Mouse (Mus musculus) A20 (cell line): ENCODE data around the gene Rreb1.

Experiments
- DNase-seq: peaks from one replicate; pipeline ENCODE4 v3.0.0-alpha.2; 2011; ENCODE audit warnings: low read depth, low spot score

Gene Rreb1

GRCm38 (mm10) chr13:37974036-37974435, 195.8 kb downstream of the Rreb1 start:
- DNase-seq, result no peak

- DNase-seq, result no peak
Observed at GRCm38 (mm10) chr13:37974731-37975130, 196.5 kb downstream of the Rreb1 start.

GRCm38 (mm10) chr13:37979506-37979905, 201.3 kb downstream of the Rreb1 start:
- DNase-seq, result no peak

- no peak for DNase-seq
Observed at GRCm38 (mm10) chr13:37980346-37980745, 202.1 kb downstream of the Rreb1 start.

- DNase-seq, result no peak
Observed at GRCm38 (mm10) chr13:37981063-37981462, 202.9 kb downstream of the Rreb1 start.

GRCm38 (mm10) chr13:37986166-37986565, 208.0 kb downstream of the Rreb1 start:
- DNase-seq, result no peak

- DNase-seq, result no peak
Observed at GRCm38 (mm10) chr13:37989701-37990100, 211.5 kb downstream of the Rreb1 start.

GRCm38 (mm10) chr13:37992638-37993371, 214.6 kb downstream of the Rreb1 start:
- DNase-seq, result peak; percentile 53

- no peak for DNase-seq
Observed at GRCm38 (mm10) chr13:37993376-37993703, 215.1 kb downstream of the Rreb1 start.

- peak; percentile 93 for DNase-seq
Observed at GRCm38 (mm10) chr13:37993704-37994404, 215.7 kb downstream of the Rreb1 start, which contains the start of gene Ssr1. Gene Ssr1 (minus strand): TSS chr13:37994217.

GRCm38 (mm10) chr13:37994405-37994749, 216.2 kb downstream of the Rreb1 start:
- no peak for DNase-seq

GRCm38 (mm10) chr13:37999713-38000112, 221.5 kb downstream of the Rreb1 start:
- DNase-seq, result no peak
